Mouse (Mus musculus): ENCODE results near the gene Pth1r. TPM values are rescaled to one million over a fixed set of nuclear protein-coding genes. Genes with fewer than 3 reads are reported as not detected.

Pth1r gene
- total RNA-seq, 2 experiments from 2014 or later = 1.3 TPM; not detected in 1

DNA sequence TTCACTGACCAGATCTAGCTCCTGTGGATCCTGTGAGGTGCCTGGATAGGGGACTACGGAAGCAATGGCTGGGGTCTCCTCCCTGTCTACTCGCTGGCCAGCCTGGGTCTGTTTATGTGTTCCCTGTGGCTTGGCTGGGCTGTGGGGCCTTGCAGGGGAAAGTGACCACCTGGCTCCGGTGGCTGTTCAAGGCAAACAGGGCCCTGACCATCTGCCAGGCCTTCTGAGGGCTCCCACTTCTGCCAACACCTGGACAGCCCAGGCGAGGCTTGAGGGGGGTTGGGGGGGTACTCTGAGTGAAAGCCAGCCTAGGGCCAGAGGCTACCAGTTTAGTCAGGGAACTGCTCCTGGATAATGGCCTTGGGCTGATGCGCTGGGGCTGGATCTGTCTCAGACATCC, 27.0 kb downstream of the Pth1r start:
- no peak for ATAC-seq (replicated peaks; ENCODE audit: low FRiP score, poor library complexity, severe bottlenecking)

DNA sequence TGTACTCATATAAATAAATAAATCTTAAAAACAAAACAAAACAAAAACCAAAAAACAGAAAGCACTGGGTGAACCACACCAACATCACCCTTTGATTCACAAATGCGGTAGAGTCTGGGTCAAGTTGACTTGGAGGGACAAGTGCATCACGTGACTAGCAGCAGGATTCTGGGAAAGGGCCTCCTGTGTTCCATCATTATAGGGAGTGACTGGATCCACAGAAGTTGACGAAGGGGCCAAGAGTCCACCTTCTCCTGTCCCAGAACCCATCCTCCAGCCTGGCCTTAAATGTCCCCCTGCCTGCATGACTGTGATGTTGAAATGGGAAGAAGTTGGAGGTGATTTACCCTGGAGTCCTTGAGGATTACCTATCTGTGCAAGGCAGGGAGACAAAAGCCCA, 28.1 kb downstream of the Pth1r start:
- no peak for ATAC-seq (replicated peaks; ENCODE audit: low FRiP score, poor library complexity, severe bottlenecking)

DNA sequence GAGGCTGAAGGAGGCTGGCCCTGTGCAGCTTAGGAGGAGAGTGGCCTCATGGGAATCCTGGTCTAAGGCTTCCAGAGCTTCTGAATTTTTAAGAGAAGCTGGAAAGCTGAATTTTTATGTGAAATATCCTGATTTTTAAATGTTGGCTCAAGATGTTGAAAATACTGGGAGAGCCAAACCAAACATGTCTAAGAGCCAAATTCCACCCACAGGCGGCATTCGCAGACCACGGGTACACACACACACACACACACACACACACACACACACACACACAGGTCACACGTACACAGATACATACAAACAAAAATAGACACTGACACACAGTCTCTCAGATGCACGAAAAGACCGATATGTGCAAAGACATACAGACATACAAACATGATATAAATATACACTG, 28.9 kb downstream of the Pth1r start:
- ATAC-seq (replicated peaks; ENCODE audit: low FRiP score, poor library complexity, severe bottlenecking) = no peak

DNA sequence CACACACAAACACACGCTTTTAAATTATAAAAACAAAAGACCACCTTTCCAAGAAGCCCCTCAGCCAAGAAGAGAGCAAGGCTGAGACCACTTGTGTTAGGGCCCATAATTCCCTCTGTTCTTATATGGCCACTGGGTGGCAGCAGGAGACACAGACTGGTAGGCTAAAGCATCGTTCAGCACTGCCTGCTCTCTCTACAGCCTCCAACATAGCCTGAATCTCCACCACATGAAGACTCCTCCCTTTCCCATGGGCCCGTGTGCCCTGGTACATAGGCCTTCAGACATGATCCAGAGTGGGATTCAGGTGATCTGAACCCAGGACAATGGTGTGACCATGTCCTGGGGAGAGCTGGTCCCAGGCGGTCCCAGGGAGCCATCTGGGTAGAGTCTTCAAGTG, 30.2 kb downstream of the Pth1r start:
- ATAC-seq (replicated peaks; ENCODE audit: low FRiP score, poor library complexity, severe bottlenecking) = peak; percentile 53; the same call in 1 of the 2 replicates

- ATAC-seq (replicated peaks; ENCODE audit: low FRiP score, poor library complexity, severe bottlenecking) = no peak
Observed at GRCm38 (mm10) chr9:110715426-110715825, 31.5 kb downstream of the Pth1r start.

GRCm38 (mm10) chr9:110713389-110713788, 33.6 kb downstream of the Pth1r start:
- ATAC-seq (replicated peaks; ENCODE audit: low FRiP score, poor library complexity, severe bottlenecking) = no peak

- no peak for ATAC-seq (replicated peaks; ENCODE audit: low FRiP score, poor library complexity, severe bottlenecking)
Observed at GRCm38 (mm10) chr9:110712545-110712944, 34.4 kb downstream of the Pth1r start.

- no peak for ATAC-seq (replicated peaks; ENCODE audit: low FRiP score, poor library complexity, severe bottlenecking)
Observed at GRCm38 (mm10) chr9:110711996-110712395, 34.9 kb downstream of the Pth1r start.

DNA sequence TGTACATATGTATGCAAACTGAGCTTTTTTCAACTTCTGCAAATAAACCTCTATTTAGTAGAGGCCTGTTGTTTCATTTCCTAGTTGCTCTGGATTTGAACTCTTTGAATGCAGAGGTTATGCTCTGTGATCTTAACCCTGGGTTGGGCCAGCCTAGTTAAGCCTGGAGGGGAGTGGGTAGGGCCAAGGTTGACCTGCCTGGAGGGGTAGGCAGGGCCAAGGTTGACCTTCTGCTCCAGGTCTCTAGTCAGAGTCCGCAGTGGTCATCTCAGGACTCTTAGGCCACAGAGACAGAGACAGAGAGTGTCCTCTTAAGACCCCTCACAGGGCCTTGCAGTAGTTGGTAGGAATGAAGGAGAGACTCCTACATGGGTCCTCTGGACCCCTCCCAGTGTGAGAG, 35.4 kb downstream of the Pth1r start:
- ATAC-seq (replicated peaks; ENCODE audit: low FRiP score, poor library complexity, severe bottlenecking) = no peak

DNA sequence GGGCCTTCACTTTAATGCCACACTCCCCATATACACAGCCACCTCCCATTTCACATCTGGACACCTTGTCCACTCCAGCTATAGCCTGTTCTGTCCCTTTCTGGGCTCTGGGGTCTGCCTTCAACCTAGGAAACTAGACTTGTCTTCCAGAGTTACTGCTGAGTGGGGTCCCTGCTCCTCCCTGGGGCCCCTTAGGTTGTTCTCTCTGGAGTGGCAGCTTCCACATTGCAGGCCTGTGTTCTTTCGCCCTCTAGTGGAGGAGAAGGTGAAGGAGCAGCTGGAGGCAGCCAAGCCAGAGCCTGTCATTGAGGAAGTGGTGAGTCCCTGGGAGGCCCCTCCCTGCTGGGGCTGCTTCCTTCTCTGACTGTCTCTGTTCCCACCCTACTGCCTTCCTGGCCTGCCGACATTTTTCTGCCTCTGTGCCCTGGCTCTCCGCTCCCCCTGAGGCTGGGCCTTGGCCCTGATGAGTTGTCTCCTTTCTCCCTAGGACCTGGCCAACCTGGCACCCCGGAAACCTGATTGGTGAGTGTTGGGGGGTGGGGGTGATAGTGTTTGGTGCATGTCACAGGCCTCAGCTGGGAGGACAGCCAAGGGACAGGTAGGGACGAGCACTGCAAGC, 37.2 kb downstream of the Pth1r start:
- ATAC-seq (replicated peaks; ENCODE audit: low FRiP score, poor library complexity, severe bottlenecking) = peak; percentile 84

DNA sequence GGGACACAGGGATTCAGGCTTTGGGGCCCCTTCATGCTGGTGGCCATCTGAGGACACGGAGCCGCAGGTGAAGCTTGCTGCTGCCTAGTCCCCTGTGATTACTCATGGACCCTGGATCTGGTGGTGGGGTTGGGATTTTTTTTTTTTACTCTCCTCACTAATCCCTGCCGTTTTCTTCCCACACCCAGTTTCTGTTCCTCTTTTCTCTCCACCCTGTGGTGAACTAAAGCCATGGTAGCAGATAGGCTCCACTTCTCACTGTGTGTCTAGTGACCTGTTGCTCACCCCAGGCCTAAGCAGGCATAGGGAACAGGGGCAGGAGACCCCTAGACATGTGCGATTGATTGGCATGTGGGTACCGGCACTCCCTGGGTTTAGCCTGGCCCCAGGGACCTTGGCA, 40.2 kb downstream of the Pth1r start:
- ATAC-seq (replicated peaks; ENCODE audit: low FRiP score, poor library complexity, severe bottlenecking) = no peak

DNA sequence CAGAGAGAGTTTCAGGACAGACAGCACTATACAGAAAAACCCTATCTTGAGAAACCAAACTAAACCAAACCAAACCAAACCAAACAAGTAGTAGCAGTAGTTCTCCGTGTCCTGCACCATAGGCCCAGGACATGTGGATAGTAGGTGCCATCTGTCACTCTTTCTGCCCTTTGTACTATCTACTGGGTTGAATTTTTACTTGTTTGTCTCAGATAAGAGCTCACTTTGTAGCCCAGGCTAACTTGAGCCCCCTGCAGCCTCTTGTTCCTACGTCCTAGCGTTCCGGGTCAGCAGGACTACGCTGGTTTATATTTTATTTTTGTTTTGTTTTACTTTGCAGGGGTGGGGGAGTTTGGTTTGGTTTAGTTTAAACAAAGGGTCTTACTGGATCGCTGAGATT, 43.0 kb downstream of the Pth1r start:
- ATAC-seq (replicated peaks; ENCODE audit: low FRiP score, poor library complexity, severe bottlenecking) = no peak

- ATAC-seq (replicated peaks; ENCODE audit: low FRiP score, poor library complexity, severe bottlenecking) = no peak
Observed at GRCm38 (mm10) chr9:110702848-110703247, 44.1 kb downstream of the Pth1r start.

DNA sequence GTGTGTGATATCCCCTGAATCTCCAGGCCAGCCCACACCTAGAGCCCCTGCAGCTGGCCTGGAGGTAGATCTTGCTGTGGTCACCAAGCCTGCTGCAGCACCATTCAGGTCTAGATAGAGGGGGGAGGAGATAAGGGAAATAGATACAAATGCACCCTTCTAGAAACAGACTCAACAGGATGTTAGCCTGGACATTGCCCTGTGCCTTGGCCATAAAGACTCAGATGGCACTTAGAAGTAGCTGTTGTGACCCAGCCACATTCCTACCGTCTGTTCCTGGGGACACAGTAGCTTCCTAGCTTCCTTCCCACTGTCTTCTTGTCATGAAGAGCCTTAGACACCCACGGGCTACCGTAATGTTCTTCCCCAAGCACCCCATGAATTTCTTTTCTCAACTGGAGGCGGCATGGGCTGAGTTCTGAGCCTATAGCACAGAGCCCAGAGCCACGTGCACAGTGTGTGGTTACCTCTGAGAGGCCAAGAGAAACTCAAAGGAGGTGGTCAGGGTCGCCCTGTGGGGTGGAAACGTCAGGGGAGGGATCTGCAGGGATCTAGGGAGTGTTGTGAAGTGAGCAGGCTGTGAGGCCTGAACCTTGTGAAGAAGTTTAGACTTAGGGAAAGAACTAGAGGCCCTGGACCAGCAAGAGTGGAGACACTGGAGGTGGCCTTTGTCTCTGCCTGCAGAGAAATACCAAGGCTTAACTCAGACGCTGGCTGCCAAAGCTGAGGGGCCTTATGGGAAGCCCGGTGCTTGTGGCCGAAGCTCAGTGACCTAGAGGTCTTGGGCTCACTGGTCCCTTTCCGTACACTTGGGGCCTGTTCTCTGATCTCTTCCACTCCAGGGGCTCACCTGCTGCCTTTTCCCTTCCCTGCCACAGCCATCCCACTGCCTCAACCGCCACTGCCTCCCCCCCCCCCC, 45.6 kb downstream of the Pth1r start:
- no peak for ATAC-seq (replicated peaks; ENCODE audit: low FRiP score, poor library complexity, severe bottlenecking)

- peak; percentile 89 for ATAC-seq (replicated peaks; ENCODE audit: low FRiP score, poor library complexity, severe bottlenecking)
Observed at GRCm38 (mm10) chr9:110699574-110699973, 47.4 kb downstream of the Pth1r start.

DNA sequence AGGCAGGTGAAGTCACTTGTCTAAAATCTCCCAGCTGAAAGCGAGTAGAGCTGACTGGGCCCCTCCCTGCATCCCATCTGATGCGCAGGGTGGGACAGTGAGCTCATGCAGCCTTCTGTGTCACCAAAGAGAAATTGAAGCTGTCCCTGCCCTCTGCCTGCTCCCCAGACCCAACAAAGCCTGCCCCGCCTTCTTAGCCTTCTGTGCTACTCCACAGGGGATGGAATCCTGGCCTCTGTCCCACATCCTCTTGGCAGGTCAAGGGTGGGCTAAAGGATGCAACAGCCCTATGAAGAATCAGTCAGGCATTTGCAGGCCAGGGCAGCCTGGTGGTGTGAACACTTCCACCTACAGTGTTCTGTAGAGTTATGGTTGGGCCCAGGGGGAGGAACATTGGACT, 49.5 kb downstream of the Pth1r start:
- no peak for ATAC-seq (replicated peaks; ENCODE audit: low FRiP score, poor library complexity, severe bottlenecking)

DNA sequence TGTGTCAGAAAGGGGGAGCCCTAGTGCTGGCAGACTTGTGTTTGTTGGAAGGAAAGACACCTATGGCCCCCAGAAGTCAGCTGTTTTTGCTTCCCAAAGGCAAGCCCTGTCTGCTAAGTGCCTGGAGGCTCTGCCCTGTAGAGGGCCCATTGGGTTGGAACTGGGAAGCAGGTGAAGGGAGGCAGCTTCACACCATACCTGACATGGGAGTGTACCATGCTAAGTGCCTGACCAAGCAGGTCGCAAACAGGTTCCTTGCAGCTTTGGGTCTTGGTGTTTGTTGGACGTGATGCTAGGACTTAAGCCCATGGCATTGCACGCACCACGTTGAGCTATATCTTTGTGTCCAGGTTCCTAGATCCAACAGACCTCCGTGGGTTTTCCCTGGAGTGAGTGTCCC, 50.5 kb downstream of the Pth1r start:
- ATAC-seq (replicated peaks; ENCODE audit: low FRiP score, poor library complexity, severe bottlenecking) = no peak

- no peak for ATAC-seq (replicated peaks; ENCODE audit: low FRiP score, poor library complexity, severe bottlenecking)
Observed at GRCm38 (mm10) chr9:110695165-110695755, 51.7 kb downstream of the Pth1r start.

DNA sequence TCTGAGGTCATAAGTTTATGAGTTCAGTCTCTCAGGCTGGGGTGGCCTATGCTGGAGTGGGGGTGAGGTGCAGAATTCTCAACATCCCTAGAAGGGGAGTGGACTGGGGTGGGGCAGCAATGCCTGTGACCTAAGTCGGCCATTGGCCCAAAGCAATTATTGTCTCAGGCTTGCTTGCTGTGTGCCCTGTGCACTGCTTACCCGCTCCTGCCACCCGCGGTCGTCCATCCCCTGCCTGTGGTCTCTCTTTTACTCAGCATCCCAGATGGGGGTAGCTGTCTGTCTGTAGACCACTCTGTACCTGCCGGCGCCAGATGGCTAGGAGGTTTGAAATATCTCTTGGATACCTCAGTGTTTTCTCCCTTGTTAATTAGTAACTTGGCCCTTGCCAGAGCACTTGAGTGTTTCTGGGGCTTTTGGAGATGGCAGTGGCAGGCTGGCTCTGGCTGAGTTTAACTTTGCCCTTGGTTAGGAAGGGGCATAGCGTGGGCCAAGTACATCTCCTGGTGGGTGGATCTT, 57.6 kb downstream of the Pth1r start:
- no peak for ATAC-seq (replicated peaks; ENCODE audit: low FRiP score, poor library complexity, severe bottlenecking)

DNA sequence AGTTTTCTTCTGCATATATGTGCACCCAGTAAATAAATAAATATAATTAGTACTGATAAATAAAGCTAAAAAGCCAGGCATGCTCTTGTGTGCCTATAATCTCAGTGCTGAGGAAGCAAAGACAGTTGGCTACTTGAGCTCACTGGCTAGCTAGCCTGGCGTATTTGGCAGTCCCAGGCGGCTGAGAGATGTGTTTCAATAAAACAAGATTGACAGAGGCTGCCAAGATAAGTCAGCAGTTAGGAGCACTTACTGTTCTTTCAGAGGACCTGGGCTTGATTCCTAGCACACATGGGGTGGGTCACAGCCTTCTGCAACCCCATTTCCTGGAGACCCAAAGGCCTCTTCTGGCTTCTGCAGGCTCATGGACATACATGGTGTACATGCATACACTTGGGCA, 59.1 kb downstream of the Pth1r start:
- ATAC-seq (replicated peaks; ENCODE audit: low FRiP score, poor library complexity, severe bottlenecking) = no peak

DNA sequence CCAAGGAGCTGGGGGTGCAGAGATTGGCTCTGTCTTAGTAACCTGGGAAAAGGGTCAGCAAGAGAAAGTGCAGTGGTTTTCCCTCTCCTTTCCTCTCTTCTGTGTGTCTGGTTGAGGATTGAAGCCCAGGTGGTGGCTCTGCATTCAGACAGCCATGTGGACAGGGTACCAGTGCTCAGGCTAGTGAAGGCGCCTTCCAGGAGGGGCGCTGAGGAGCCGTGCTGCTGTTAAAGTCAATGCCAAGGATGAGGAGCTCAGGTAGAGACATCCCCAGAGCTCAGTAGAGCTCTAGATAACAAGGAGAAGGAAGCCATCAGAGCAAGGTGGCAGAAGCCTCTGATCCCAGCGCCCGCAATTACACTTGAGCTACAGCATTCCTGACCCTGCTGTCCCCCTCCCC, 59.9 kb downstream of the Pth1r start:
- no peak for ATAC-seq (replicated peaks; ENCODE audit: low FRiP score, poor library complexity, severe bottlenecking)
